ENCODE assay signal across 12 mouse cellular contexts in genomic region chr8:92353405-92353804, GRCm38 (mm10). TPM values are rescaled to one million over a fixed set of nuclear protein-coding genes. Genes with fewer than 3 reads are reported as not detected.
DNase-seq lines count a peak whose midpoint lies in the region; ATAC-seq and TF ChIP-seq lines count a peak whose summit lies in the region.
"Had no signal": no experiment of that assay in that cellular context is flagged by ENCODE, and none has a peak within 500 bp of the region (broad histone marks: within the 10 kb centered on the region; RNA-seq: fewer than 3 reads in every experiment).

No protein-coding gene starts in this region.

- no peaks in the 10 kb centered on the region for H3K9me3 ChIP-seq in heart, embryonic 12.5 days (replicated peaks)
- no peaks in the 10 kb centered on the region for H3K9me3 ChIP-seq in limb, embryonic 13.5 days
- no peaks in the 10 kb centered on the region for H3K9me3 ChIP-seq in stomach, postnatal 0 days (ENCODE audit: control insufficient read depth, low read length)
- H3K9me3 ChIP-seq: forebrain, embryonic 15.5 days; stomach, embryonic 15.5 days had no signal

- peak overlapping the region; percentile 65 for H3K4me3 ChIP-seq in heart, embryonic 12.5 days
- H3K4me3 ChIP-seq in testis, adult 2 months (ENCODE audit: control insufficient read depth, low read depth, low read length): peak overlapping the region; percentile 49; the same call in 1 of the 2 replicates
- peak overlapping the region; percentile 60 for H3K4me3 ChIP-seq in limb, embryonic 13.5 days
- H3K4me3 ChIP-seq in stomach, postnatal 0 days (ENCODE audit: low read depth, low read length): no peak overlapping the region
- H3K4me3 ChIP-seq: forebrain, embryonic 15.5 days; stomach, embryonic 15.5 days had no signal

- no peak for DNase-seq in heart, adult 18-20 months
- no peak for DNase-seq in testis, postnatal 14 days (ENCODE audit: low spot score)
- no peak for DNase-seq in stomach, postnatal 0 days (ENCODE audit: low spot score)
- no peak for DNase-seq in thymus, postnatal 14 days

- TF ChIP-seq POLR2A in testis, adult 2 months (IDR thresholded peaks at IDR 0.05; ENCODE audit: control insufficient read depth, low read depth, low read length): no peak

- H3K4me2 ChIP-seq in heart, embryonic 12.5 days: peak overlapping the region; percentile 52
- peak overlapping the region; percentile 82 for H3K4me2 ChIP-seq in limb, embryonic 13.5 days (replicated peaks)
- H3K4me2 ChIP-seq in stomach, postnatal 0 days (replicated peaks; ENCODE audit: low read depth): peak overlapping the region; percentile 21; the same call in 1 of the 2 replicates
- H3K4me2 ChIP-seq: forebrain, embryonic 15.5 days; stomach, embryonic 15.5 days had no signal

- no peaks in the 10 kb centered on the region for H3K36me3 ChIP-seq in heart, embryonic 12.5 days
- H3K36me3 ChIP-seq in testis, adult 2 months (ENCODE audit: control insufficient read depth, insufficient read depth, low read length): no peaks in the 10 kb centered on the region; the same call in 1 of the 2 replicates
- H3K36me3 ChIP-seq in limb, embryonic 13.5 days: no peaks in the 10 kb centered on the region
- H3K36me3 ChIP-seq in stomach, postnatal 0 days (ENCODE audit: control insufficient read depth, insufficient read depth, low read length): no peaks in the 10 kb centered on the region
- H3K36me3 ChIP-seq: forebrain, embryonic 15.5 days; stomach, embryonic 15.5 days had no signal

- TF ChIP-seq CTCF in testis, adult 2 months (IDR thresholded peaks at IDR 0.05; ENCODE audit: control insufficient read depth, insufficient read depth, insufficient replicate concordance, low read depth, low read length): no peak
- TF ChIP-seq CTCF in stomach, postnatal 0 days (IDR thresholded peaks at IDR 0.05; ENCODE audit: low read depth): no peak

- WGBS in heart, embryonic 12.5 days: 35% methylated on average over 6 of the region's 6 CpGs
- WGBS in limb, embryonic 13.5 days: 11% methylated on average over 6 of the region's 6 CpGs
- 23% methylated on average over 6 of the region's 6 CpGs for WGBS in stomach, postnatal 0 days

- TF ChIP-seq EP300 in stomach, postnatal 0 days (optimal IDR thresholded peaks at IDR 0.05): no peak

- no peak for ATAC-seq in heart, embryonic 12.5 days (ENCODE audit: insufficient number of reproducible peaks, low FRiP score)
- no peak for ATAC-seq in limb, embryonic 13.5 days (ENCODE audit: low FRiP score, low read depth)
- no peak for ATAC-seq in stomach, postnatal 0 days (ENCODE audit: low FRiP score, low TSS enrichment)
- ATAC-seq in megakaryocyte progenitor cell, adult 5-6 weeks (replicated peaks; ENCODE audit: poor library complexity): no peak
- ATAC-seq: forebrain, embryonic 15.5 days; intestine, embryonic 16.5 days had no signal

- 0 out of 2 replicates have a peak, but pooled peaks cover 6% of the 10 kb centered on the region for H3K27me3 ChIP-seq in heart, embryonic 12.5 days (replicated peaks)
- no peaks in the 10 kb centered on the region; the same call in none of the 2 replicates for H3K27me3 ChIP-seq in testis, adult 2 months (ENCODE audit: control insufficient read depth, insufficient read depth, low read length)
- peaks cover 78% of the 10 kb centered on the region for H3K27me3 ChIP-seq in limb, embryonic 13.5 days
- peaks cover 9% of the 10 kb centered on the region; the same call in 1 of the 2 replicates for H3K27me3 ChIP-seq in stomach, postnatal 0 days (ENCODE audit: control insufficient read depth, insufficient read depth, low read length)
- H3K27me3 ChIP-seq: CH12.LX had no signal

- H3K9ac ChIP-seq in heart, embryonic 12.5 days: peak overlapping the region; percentile 58
- no peak overlapping the region for H3K9ac ChIP-seq in limb, embryonic 13.5 days
- H3K9ac ChIP-seq in stomach, postnatal 0 days (ENCODE audit: low read length): no peak overlapping the region
- H3K9ac ChIP-seq: forebrain, embryonic 15.5 days; stomach, embryonic 15.5 days had no signal

- H3K4me1 ChIP-seq in heart, embryonic 12.5 days (replicated peaks): peaks cover 27% of the 10 kb centered on the region
- H3K4me1 ChIP-seq in testis, adult 2 months (ENCODE audit: control insufficient read depth, insufficient read depth, low read length): peaks cover 15% of the 10 kb centered on the region
- H3K4me1 ChIP-seq in limb, embryonic 13.5 days: peaks cover 25% of the 10 kb centered on the region
- H3K4me1 ChIP-seq in stomach, postnatal 0 days (replicated peaks; ENCODE audit: control insufficient read depth, insufficient read depth): no peaks in the 10 kb centered on the region

- no peak overlapping the region for H3K27ac ChIP-seq in heart, embryonic 12.5 days (ENCODE audit: poor library complexity, severe bottlenecking)
- no peak overlapping the region for H3K27ac ChIP-seq in testis, adult 2 months (ENCODE audit: control insufficient read depth, insufficient read depth, low read depth, low read length)
- no peak overlapping the region for H3K27ac ChIP-seq in limb, embryonic 13.5 days
- no peak overlapping the region for H3K27ac ChIP-seq in stomach, postnatal 0 days (replicated peaks)
- H3K27ac ChIP-seq: forebrain, embryonic 15.5 days; stomach, embryonic 15.5 days had no signal

RNA-seq across cellular contexts. Expression of gene Irx5, which starts 4.0 kb away (rescaled TPM):
- 14.3 and 16.4 TPM in 2 replicates for polyA plus RNA-seq in heart, embryonic 12.5 days (2016; fragmentation: Nextera tagmentation; extraction: Ambion mirVana)
- total RNA-seq in heart, adult 18-20 months (2021): 1 to 10 TPM; 6.0 to 6.5 TPM
- 7.5 and 8.7 TPM in 2 replicates for polyA plus RNA-seq in testis, adult 2 months (2012; rRNA removed)
- polyA plus RNA-seq in limb, embryonic 13.5 days (2015; fragmentation: Nextera tagmentation; extraction: Ambion mirVana): 19.7 and 20.2 TPM in 2 replicates
- polyA plus RNA-seq in stomach, postnatal 0 days (2015; fragmentation: Nextera tagmentation; extraction: Ambion mirVana): 4.5 and 4.7 TPM in 2 replicates
- not detected in 2 replicates for total RNA-seq in megakaryocyte progenitor cell, adult 5-6 weeks (2015)
- total RNA-seq in megakaryocyte progenitor cell, adult 5-6 weeks (2017): not detected in 2 replicates
- total RNA-seq: CH12.LX had no signal
- polyA plus RNA-seq: intestine, embryonic 16.5 days had no signal

Comparison
In these comparisons a context has a peak if more than half of its experiments do, and no peak if none do; other contexts are left out.
1. H3K4me2 ChIP-seq: peak in every context shown above with its lines; median percentile 82 in limb, embryonic 13.5 days; 52 in heart, embryonic 12.5 days; 21 in stomach, postnatal 0 days.